Mouse (Mus musculus) heart, postnatal 4 days (tissue): ENCODE measurements around the gene Fnbp1. TPM values are rescaled to one million over a fixed set of nuclear protein-coding genes. Genes with fewer than 3 reads are reported as not detected.

Source experiments
- DNase-seq: peaks from one replicate; pipeline ENCODE4 v3.0.0; 2021
- total RNA-seq, 2 experiments: library from RNA; stranded (reverse); gene quantifications; 2 replicates each; pipeline ENCODE4 v1.2.3; 2021

The Fnbp1 gene
- total RNA-seq, 2 experiments from 2014 or later: 52.9 to 59.1 TPM

DNA sequence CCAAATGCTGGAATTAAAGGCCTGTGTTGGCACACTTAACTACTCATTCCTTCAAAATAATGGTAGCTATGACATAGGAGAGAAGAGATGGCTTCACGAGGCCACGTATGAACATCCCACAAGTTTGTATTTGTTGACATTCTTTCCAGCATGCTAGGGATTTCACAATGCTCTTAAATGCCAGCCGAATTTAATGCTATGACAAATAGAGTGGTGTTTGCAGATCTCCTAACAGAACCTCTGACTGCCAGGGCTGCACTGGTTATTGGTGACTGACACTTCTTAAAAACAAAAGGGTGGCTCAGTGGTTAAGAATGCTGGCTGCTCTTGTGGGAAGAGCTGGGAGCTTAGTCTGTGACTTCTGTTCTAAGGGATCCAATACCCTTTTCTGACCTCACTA lies 48.9 kb downstream of the Fnbp1 start:
- no peak for DNase-seq

DNA sequence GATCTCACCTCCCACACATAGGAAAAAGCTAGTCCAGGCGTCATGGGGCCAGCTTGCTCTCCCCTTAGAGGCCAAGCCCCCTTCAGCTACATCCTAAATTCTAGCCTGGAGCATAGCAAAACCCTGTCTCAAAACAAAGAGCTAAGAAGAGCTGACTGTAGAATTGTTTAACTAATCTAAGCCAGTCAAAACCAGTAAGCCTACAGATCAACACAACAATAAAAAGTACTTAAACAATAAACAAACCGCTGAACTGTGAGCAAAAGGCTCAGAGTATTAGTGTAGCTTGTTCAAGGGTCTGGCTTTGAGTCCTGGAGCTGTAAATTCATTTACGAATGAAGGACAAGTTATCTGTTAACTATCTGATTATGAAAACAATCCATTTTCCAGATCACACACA lies 50.6 kb downstream of the Fnbp1 start:
- DNase-seq: no peak

DNA sequence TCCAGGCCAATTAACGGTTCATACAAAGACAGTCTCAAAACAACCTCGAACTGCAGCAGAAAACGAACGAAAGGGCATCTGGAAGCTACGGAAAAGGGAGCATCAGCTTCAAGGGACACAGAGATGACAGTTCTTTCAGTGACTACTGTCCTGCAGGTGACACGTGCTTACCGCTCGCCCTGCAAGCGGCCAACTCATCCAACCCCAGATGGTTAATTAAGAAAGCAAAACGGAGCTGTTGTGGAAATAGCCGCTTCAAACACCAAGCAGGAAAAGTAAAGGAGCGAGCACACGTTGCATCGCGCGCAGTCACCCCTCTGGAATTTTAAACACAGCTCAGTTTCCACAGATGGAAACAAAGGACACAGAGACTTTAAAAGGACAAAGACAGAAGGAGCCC lies 52.2 kb downstream of the Fnbp1 start:
- DNase-seq: no peak

DNA sequence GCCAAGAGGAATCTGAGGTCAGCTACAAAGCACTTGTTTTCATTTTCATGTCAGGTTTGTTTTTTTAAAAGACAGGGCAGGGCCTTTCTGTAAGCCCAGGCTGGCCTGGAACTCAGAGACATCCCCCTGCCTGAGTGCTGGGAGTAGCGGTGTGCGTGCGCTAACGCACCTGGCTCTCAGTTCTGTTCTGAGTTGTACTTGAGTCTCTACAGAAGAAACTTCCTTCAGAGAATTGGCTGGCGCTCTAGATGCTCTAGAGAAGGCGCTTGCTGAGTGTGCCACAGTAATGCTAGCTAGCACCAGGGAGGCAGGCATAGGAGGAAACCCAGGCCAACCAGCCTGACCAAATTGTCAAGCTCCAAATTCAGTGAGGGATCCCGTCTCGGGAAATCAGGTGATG lies 52.9 kb downstream of the Fnbp1 start:
- DNase-seq: no peak

DNA sequence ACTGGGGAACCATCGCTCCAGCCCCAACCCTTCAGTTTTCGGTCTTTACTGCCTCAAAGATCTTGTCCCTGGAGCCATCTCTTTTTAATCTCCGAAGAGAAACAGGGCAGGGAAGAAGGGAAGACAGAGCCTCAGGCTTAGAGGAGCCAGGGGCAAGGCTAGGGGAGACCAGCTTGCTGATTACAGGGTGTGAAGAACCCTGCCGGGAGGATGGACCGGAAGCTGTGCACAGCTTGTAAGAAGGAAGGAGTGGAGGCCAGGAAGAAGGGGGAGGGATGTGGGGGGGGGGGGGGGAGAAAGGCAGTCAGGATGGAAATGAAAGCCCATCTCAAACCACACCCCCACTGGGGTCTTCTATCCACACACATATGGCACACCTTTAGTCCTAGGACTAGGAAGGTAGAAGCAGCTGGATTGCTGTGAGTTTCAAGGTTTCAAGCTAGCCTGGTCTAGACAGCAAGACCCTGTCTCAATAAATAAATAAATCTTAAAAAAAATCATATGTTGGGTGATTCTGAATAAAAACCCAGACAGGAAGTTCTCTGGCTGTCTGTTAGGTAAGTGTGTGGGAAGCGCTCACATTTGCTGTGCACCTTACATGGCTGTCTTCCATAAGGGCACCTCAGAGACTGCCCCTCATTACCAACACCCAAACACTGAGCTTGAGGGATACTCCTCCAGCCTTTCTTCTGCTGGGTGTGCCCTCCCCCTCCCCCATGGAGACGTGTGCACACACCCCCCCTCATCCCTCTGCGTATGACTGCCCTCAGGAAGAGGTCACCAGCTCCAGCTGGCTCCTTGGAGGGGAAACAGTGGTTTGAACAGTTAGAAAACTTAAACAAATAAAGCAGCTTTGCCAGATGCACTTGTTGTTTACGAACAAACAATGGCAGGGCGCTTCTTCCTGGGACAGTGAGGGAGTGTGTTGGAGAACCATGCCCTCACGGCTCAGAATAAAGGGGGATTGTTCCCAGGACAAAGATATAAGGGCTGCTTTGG lies 53.8 kb downstream of the Fnbp1 start:
- peak; percentile 53 for DNase-seq

DNA sequence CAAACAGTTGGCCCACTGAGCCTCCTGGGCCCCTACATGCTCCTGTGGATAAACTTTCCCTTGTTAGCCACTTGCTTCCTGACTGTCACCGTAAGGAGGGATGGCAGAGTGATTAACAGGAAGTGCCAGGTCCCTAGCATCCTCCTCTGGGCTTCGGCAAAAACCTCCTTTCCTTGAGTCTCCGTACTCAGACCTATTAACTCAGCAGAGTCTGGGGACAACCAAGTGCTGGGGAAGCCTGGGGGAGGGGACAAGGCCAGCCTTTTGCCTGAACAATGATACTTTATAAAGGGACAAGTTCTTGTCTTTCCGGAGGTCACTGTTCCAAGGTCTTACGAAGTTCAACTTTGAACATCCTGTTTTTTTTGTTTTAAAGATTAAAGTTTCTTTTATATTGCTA lies 54.7 kb downstream of the Fnbp1 start:
- DNase-seq: no peak

DNA sequence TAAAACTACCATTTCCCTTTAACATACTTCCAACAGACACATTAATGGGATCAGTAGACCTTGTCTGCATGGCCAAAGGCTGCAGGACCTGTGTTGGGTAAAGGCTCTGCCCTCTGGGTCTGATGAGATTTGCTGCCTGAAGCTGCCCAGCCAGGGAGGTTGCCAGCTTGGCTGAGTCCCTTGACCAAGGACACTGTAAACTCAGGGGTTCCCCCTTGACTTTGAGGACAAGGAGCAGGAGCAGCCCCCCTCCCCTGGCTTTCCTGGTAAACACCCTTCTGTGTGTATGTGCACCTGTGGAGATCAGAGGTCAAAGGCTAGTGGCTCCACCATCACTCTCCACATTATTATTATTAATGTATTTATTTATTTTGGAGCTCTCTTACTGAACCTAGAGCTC lies 55.3 kb downstream of the Fnbp1 start:
- no peak for DNase-seq

DNA sequence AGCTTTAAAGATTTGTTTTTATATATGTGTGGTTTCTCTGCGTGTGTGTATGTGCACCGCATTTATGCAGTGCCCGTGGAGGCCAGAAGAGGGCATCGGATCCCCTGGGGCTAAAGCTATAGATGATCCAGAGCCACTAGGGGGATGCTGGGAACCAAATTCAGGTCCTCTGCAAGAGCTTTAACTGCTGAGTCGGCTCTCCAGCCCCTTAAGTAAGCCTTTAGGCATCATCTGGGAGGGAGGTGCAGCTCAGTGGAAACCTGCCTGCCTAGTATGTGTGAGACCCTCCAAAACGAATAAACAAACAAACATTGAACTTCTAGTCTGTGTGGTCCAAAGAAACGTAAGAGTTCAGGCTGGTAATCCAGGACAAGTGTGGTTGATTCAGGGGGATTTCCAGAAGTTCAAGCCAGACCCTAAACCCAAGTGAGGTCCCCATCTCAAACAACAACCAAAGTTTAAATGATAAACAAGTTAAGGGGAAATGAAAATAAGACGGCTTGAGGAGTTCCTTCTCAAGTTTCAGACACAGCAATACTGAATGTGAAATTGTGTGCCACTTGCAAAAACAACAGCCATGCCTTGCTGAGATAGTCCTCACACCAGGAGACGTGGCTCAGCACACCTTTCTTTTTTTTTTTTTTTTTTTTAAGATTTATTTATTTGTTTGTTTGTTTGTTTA lies 57.5 kb downstream of the Fnbp1 start:
- DNase-seq: no peak

DNA sequence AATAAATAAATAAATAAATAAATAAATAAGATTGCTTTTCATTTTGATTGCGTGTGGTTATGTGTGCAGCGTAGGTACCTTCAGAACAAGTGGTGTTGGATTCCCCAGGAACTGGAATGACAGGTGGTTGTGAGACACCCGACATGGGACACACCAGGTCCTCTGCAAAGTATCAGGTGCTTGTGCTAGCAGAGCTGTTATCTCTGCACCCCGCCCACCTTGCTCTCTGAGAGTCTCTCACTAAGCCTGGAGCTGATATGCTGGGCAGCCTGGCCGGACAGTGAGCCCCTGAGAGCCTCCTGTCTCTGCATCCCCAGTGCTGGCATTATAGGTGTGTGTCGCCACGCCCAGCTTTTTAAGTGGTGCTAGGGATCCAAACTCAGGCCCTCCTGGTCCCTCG lies 58.4 kb downstream of the Fnbp1 start:
- DNase-seq: no peak

DNA sequence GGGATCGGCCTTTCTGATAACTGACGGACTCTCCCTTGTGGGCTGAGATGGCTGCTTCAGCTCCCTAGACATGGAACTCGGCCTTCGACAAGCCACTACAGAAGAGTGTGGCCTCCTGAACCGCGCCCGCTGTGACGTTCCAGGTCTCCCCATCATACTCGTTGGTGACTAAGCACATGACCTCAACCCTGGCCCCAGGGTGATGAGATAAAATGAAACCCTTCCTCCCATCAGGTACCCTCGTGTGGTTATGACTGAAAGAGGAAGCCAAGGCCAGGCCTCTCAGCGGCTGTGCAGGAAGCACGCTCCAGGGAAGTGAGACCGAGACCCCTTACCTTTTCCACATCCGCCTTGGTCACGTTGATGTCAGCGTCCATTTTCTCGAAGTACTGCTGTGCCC lies 59.2 kb downstream of the Fnbp1 start:
- DNase-seq: no peak

DNA sequence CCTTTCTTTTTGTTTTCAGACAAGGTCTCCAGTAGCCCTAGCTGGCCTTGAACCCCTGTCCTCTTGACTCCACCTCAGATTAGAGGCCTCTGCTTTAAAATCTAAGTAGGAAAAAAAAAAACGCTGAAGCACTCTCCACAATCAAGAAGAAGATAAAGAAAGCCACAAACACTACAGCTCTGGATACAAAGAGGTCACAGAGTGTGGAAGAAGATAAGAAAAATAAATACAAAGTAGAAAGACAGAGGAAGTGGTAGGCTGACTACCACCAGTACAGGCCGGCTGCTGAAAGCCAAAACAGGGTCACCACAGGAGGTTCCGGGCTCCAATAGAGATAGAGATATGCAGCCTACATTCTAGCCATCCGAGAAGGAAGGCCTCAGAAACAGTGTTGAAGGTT lies 60.5 kb downstream of the Fnbp1 start:
- no peak for DNase-seq

DNA sequence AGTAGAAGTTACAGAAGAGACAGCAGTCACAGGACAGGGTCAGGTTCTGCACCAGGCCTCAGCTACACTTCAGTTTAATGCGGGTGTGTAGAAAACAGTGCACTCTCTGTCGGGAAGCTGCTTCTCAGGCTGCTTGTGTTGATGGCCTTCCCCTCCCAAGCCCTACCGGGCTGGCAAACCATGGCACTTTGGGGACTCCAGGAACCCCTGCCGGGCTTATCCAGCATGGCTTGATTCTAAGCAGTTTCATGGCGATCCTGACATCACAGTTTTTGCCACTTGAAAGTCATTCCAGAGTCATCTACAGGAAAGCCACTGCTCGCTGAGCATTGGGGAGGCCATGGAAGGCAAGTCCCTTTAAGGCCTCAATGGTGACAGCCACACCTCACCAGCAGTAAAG lies 62.7 kb downstream of the Fnbp1 start:
- no peak for DNase-seq

DNA sequence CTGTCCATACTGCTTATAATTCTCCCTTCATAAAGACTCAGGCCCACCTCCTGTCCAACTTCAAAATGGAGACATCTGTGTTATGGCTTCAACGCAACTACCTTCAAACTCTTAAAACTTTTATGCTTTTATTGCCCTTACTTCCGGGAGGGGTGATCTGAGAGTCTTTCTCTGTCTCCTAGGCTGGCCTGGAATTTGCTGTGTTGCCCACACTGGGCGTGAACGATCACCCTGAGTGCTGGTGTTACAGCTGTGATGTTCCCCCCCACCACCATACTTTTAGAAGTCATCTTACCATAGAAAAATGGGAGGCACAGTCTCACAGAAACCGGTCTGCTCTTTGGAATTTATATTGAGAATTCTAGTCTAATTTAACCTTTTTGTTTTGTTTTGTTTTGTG lies 64.2 kb downstream of the Fnbp1 start:
- no peak for DNase-seq

DNA sequence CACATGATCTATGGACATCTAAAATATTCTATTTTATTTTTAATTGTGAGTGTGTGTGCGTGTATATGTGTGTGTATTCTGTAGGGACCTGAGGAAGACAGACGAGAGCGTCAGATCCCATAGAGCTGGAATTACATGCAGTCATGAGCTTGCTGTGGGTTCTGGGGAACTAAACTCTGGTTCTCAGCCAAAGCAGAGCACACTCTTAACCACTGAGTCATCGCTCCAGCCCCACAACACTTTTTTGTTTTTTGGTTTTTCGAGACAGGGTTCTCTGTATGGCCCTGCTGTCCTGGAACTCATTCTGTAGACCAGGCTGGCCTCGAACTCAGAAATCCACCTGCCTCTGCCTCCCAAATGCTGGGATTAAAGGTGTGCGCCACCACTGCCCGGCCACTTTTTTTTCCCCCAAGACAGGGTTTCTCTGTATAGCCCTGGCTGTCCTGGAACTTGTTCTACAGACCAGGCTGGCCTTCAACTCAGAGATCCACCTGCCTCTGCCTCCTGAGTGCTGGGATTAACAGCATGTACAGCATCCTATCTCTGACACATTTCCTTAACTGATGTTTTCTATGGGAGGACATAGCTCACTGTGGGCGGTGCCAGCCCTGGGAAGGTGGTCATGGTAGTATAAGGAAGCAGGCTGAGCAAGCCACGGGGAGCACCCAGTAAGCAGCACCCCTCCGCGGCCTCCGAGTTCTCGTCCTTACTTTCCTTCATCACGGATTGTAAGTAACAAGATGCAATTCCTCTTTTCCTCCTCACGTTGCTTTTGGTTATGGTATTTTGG lies 65.3 kb downstream of the Fnbp1 start:
- no peak for DNase-seq

DNA sequence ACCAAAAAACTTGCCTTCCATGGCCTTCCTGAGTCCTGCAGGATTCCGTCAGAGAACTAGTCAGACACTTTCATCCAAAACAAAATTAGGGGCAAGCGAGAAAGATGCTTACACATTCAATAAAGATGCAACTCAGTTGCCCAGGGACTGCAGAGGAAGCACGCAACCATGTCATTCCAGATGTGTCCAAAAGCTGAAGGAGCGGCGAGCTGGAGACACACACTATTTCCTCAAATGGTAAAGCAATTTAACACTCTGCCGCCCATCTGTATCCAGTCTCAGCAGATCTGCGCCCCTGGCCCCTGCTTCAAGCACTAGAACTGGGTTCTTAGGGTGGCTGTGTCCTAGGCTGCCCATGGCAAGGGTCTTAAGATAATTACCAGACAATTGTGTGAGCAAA lies 66.0 kb downstream of the Fnbp1 start:
- DNase-seq: no peak

DNA sequence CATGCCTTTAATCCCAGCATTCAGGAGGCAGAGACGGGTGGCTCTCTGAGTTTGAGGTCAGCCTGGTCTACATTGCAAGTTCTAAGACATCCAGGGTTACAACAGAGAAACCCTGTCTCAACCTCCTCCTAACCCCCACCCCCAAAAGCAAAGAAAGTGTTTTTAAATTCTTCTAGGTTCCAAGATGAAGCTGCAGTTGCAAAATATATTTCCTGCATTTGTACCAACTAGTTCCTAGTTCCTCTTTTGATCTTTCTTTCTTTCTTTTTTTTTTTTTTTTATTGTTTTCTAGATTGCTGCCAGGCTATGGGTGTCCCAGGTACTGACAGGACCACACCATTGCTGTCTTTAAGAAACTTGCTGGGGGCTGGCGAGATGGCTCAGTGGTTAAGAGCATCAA lies 66.6 kb downstream of the Fnbp1 start:
- DNase-seq: no peak

DNA sequence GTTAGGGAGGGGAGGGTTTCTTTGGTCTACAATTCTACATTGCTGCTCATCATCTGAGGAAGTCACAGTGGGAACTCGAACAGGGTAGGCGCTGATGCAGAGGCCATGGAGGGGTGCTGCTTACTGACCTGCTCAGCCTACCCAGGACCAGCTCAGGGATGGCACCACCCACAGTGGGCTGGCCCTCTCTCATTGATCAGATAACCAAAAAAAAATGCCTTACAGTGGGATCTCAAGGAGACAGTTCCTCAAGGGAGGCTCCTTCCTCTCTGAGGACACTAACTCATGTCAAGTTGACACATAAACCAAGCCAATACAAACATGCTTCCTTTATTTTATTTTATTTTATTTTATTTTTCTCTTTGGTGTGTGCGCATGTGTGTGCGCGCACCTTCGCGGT lies 72.3 kb downstream of the Fnbp1 start:
- DNase-seq: no peak

DNA sequence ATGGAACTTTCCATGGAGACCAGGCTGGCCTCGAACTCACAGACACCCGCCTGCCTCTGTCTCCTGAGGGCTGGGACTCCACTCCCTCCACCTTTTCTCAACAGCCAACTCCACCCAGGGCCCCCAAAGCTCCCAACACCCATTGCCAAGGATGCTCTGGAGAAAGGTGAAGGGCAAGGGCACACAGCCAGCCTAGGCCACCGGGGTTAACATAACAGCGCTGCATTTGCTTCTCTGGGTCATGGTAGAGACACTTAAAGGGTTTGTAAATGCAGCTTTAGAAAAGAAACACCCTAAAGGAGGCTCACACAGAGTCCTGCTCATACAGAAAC lies 72.7 kb downstream of the Fnbp1 start:
- DNase-seq: no peak

DNA sequence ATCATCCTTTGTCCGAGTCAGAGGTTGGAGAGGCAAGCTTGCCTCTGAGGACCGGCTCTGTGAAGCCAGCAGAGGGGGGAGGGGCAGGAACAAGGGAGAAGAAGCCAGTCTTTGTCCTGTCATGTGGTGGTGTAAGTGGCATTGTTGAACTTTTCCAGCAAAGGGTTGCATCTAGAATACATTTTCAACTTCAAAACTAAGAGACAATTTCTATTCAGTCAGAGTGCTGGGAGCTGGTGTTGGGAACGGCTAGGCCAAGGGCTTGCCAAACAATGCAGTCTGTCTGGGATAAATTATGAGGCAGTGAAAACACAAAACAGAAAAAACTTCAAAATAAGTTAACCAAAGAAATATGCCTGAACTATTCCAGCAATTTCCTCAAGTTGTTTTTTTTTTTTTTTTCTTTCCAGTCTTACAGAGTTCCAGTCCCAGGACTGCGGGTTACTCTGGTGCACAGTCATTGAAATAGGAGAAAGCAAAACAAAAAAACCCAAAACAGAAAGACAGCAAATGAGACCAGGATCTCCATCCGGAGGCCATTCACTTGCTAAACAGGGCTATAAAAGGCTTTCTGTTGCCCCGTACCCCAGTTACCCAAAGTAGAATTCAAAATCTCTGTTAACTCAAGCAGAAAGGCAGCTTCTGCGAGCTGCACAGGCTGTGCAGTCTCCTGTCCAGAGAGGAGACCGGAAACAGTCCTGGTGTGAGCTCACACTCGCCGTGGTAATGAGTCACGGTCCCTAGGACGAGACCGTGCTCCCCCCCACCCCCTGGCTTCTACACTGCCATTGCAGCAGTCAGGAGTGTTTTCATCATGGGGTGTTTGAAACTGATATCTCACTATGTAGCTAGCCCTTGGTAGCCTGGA lies 73.3 kb downstream of the Fnbp1 start:
- peak; percentile 51 for DNase-seq

DNA sequence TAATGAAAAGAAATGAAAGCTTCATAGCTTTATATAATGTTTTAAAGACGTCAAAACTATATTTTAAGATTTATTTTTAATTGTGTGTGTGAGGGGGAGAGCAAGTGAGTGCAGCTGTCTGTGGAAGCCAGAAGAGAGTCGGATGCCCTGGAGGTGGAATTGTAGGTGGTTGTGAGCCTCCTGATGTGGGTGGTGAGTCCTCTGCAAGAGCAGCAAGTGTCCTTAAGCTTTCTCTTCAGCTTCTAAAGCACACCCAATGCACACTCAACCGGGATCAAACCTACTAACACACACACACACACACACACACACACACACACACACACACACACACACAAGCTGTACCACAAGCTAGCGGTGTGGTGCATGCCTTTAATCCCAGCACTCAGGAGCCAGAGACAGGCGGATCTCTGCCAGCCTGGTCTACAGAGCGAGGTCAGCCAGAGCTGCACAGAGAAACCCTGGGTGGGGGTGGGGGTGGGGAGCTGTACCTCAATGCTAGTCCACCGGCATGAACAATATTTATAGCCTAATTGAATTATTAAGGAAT lies 74.0 kb downstream of the Fnbp1 start:
- DNase-seq: no peak

DNA sequence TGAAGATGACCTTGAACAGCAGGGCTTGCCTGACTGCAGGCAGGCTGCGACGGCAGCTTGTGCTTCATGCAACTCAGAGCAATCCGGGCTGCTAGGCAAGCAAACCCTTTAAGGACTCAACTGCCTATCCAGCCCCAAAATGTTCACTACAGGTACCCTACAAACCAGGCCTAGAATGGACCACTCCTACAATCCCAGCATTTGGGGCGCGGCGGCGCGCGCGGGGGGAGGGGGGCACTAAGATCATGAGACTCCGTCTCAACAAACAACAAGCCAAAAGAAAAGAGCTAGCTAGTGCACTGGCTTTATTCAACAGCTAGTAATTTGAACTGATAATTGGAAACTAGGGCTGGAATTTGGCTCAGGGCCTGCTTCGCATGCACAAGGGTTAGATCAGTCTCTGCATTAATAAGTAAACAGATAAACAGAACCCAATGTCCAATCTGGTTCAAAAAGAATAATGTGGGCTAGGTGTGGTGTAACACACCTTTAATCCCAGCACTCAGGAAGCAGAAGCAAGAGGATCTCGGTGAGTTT lies 74.7 kb downstream of the Fnbp1 start:
- no peak for DNase-seq
